Mouse (Mus musculus): ENCODE measurements around the gene Tbc1d16.

The Tbc1d16 gene

GRCm38 (mm10) chr11:119176389-119177179 lies 51.7 kb downstream of the Tbc1d16 start:
- no peak for DNase-seq (ENCODE audit: low spot score in 2 of 2)

- DNase-seq (ENCODE audit: low spot score in 2 of 2): no peak
Observed at GRCm38 (mm10) chr11:119171588-119171987, 56.7 kb downstream of the Tbc1d16 start.

GRCm38 (mm10) chr11:119168851-119169250 lies 59.4 kb downstream of the Tbc1d16 start:
- DNase-seq (ENCODE audit: low spot score in 2 of 2): no peak

- DNase-seq (ENCODE audit: low spot score in 2 of 2): peak in 1 of 2 experiments; percentile 30
Observed at GRCm38 (mm10) chr11:119165995-119166394, 62.3 kb downstream of the Tbc1d16 start.

- DNase-seq (ENCODE audit: low spot score in 2 of 2): no peak
Observed at GRCm38 (mm10) chr11:119164375-119164774, 63.9 kb downstream of the Tbc1d16 start.

GRCm38 (mm10) chr11:119163734-119163992 lies 64.6 kb downstream of the Tbc1d16 start:
- no peak for DNase-seq (ENCODE audit: low spot score in 2 of 2)

- DNase-seq (ENCODE audit: low spot score in 2 of 2): no peak
Observed at GRCm38 (mm10) chr11:119162959-119163733, 65.2 kb downstream of the Tbc1d16 start.

- no peak for DNase-seq (ENCODE audit: low spot score in 2 of 2)
Observed at GRCm38 (mm10) chr11:119161665-119162064, 66.6 kb downstream of the Tbc1d16 start.

- DNase-seq (ENCODE audit: low spot score in 2 of 2): no peak
Observed at GRCm38 (mm10) chr11:119160050-119160449, 68.2 kb downstream of the Tbc1d16 start.

GRCm38 (mm10) chr11:119159496-119159895 lies 68.8 kb downstream of the Tbc1d16 start:
- no peak for DNase-seq (ENCODE audit: low spot score in 2 of 2)

- no peak for DNase-seq (ENCODE audit: low spot score in 2 of 2)
Observed at GRCm38 (mm10) chr11:119157377-119158189, 70.7 kb downstream of the Tbc1d16 start.

- DNase-seq (ENCODE audit: low spot score in 2 of 2): no peak
Observed at GRCm38 (mm10) chr11:119156481-119157254, 71.6 kb downstream of the Tbc1d16 start.

- no peak for DNase-seq (ENCODE audit: low spot score in 2 of 2)
Observed at GRCm38 (mm10) chr11:119155638-119156480, 72.4 kb downstream of the Tbc1d16 start.

GRCm38 (mm10) chr11:119152321-119152831 lies 75.9 kb downstream of the Tbc1d16 start:
- no peak for DNase-seq (ENCODE audit: low spot score in 2 of 2)

GRCm38 (mm10) chr11:119151073-119151607 lies 77.2 kb downstream of the Tbc1d16 start:
- DNase-seq (ENCODE audit: low spot score in 2 of 2): no peak

GRCm38 (mm10) chr11:119150442-119150841 lies 77.9 kb downstream of the Tbc1d16 start:
- DNase-seq (ENCODE audit: low spot score in 2 of 2): no peak

- no peak for DNase-seq (ENCODE audit: low spot score in 2 of 2)
Observed at GRCm38 (mm10) chr11:119148829-119149228, 79.5 kb downstream of the Tbc1d16 start.

- no peak for DNase-seq (ENCODE audit: low spot score in 2 of 2)
Observed at GRCm38 (mm10) chr11:119147153-119147552, 81.1 kb downstream of the Tbc1d16 start.

- no peak for DNase-seq (ENCODE audit: low spot score in 2 of 2)
Observed at GRCm38 (mm10) chr11:119146140-119146539, 82.2 kb downstream of the Tbc1d16 start.
